8 mouse cellular contexts compared by ENCODE assay signal in genomic region chr7:49558895-49559294, GRCm38 (mm10).
A peak's percentile ranks its signal among the peaks of the same experiment; 100 is the strongest.
DNase-seq lines count a peak whose midpoint lies in the region; ATAC-seq lines count a peak whose summit lies in the region.

No protein-coding gene starts in this region.

- H3K4me3 ChIP-seq in heart, embryonic 10.5 days, result no peak overlapping the region
- no peak overlapping the region for H3K4me3 ChIP-seq in kidney, embryonic 14.5 days (ENCODE audit: low read length)

- H3K4me2 ChIP-seq in kidney, embryonic 14.5 days (replicated peaks; ENCODE audit: low read depth, low read length), result no peak overlapping the region

- H3K9ac ChIP-seq in kidney, embryonic 14.5 days (ENCODE audit: low read depth, low read length), result no peak overlapping the region

- H3K27ac ChIP-seq in heart, embryonic 10.5 days, result peak overlapping the region; percentile 56
- H3K27ac ChIP-seq in kidney, embryonic 14.5 days (ENCODE audit: low read depth, low read length), result peak overlapping the region; percentile 56; the same call in 1 of the 2 replicates

- H3K36me3 ChIP-seq in heart, embryonic 10.5 days, result peaks cover 78% of the 10 kb centered on the region
- H3K36me3 ChIP-seq in kidney, embryonic 14.5 days (ENCODE audit: control insufficient read depth, insufficient read depth, low read length), result peaks cover 57% of the 10 kb centered on the region

- peaks cover 54% of the 10 kb centered on the region for H3K4me1 ChIP-seq in heart, embryonic 10.5 days
- peaks cover 17% of the 10 kb centered on the region; the same call in 1 of the 2 replicates for H3K4me1 ChIP-seq in kidney, embryonic 14.5 days (ENCODE audit: control insufficient read depth, insufficient read depth, low read length)

- WGBS in heart, embryonic 10.5 days, result 80% methylated on average over 5 of the region's 5 CpGs
- WGBS in kidney, embryonic 14.5 days, result 75% methylated on average over 5 of the region's 5 CpGs

- ATAC-seq in kidney, embryonic 14.5 days (ENCODE audit: low FRiP score, low TSS enrichment), result peak; percentile 13; the same call in 1 of the 2 replicates
- ATAC-seq in megakaryocyte-erythroid progenitor cell, adult 5-6 weeks (replicated peaks; ENCODE audit: low FRiP score, low TSS enrichment, poor library complexity, severe bottlenecking), result no peak
- ATAC-seq in erythroid progenitor cell, adult 5-6 weeks (replicated peaks; ENCODE audit: low FRiP score, poor library complexity, severe bottlenecking), result no peak

- H3K9me3 ChIP-seq in heart, embryonic 10.5 days, result no peaks in the 10 kb centered on the region
- no peaks in the 10 kb centered on the region for H3K9me3 ChIP-seq in kidney, embryonic 14.5 days (ENCODE audit: control insufficient read depth, low read length)

- H3K27me3 ChIP-seq in heart, embryonic 10.5 days (ENCODE audit: insufficient read depth, poor library complexity, severe bottlenecking), result no peaks in the 10 kb centered on the region
- no peaks in the 10 kb centered on the region for H3K27me3 ChIP-seq in kidney, embryonic 14.5 days (ENCODE audit: control insufficient read depth, insufficient read depth, low read length)

- no peak for DNase-seq in heart, embryonic 10.5 days (ENCODE audit: low spot score)
- DNase-seq in heart, adult 18-20 months, result no peak
- DNase-seq in urinary bladder, postnatal 14 days (ENCODE audit: low spot score), result peak; percentile 42
- no peak for DNase-seq in urinary bladder, postnatal 10 days (ENCODE audit: low spot score)
- no peak for DNase-seq in embryo, embryonic 10 days (ENCODE audit: low spot score)
